Mouse (Mus musculus): ENCODE data around the gene Sdhb.

DNA sequence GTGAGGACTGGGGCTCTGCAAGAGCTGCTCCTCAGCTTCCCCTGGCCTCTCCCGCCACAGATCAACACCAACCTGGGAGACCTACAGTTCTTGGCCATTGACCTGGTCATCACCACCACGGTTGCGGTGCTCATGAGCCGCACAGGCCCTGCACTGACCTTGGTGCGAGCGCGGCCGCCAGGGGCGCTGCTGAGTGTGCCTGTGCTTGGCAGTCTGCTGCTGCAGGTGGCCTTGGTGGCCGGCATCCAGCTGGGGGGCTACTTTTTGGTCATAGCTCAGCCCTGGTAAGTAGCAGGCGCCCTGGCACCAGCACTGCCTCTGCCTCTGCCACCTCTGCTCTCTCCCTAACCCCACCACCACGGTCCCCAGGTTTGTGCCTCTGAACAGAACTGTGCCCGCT lies 45.0 kb downstream of the Sdhb start:
- TF ChIP-seq POLR2A (IDR thresholded peaks at IDR 0.05; ENCODE audit: borderline replicate concordance, control insufficient read depth, low read depth, low read length) = no peak
- no peak for TF ChIP-seq CTCF (IDR thresholded peaks at IDR 0.05; ENCODE audit: control insufficient read depth, insufficient read depth, low read length)
